Mouse (Mus musculus): Measurements from ENCODE around the gene Gm20481. TPM values are rescaled to one million over a fixed set of nuclear protein-coding genes. Genes with fewer than 3 reads are reported as not detected.

Gm20481 gene
- total and polyA plus RNA-seq, 2 experiments from 2014 or later = not detected

DNA sequence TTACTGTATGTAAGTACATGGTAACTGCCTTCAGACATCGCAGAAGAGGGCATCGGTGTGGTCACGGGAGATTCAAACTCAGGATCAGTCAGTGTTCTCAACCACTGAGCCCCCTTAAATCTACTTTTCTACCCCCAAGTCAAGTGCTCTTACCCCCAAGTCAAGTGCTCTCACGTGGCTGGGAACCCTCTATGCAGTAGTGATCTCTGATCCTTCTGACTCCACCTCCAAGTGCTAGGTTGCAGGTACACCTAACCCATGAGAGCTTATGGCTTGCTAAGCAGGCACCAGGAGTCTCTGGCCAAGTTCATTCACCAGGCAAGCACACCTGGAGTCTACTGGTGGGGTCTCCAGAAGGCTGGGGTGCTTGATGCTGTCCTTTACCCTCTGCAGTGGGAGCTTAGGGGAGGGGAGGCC is 20.2 kb upstream of the Gm20481 start:
- H3K4me3 ChIP-seq (ENCODE audit: low read depth, low read length) = no peak overlapping the region
- 44% methylated on average over 4 of the region's 4 CpGs for WGBS
- DNase-seq (ENCODE audit: low spot score) = no peak
- no peak for TF ChIP-seq CTCF (IDR thresholded peaks at IDR 0.05)
- no peak for ATAC-seq (ENCODE audit: low FRiP score)
- no peak overlapping the region for H3K4me2 ChIP-seq (ENCODE audit: low read depth, low read length, poor library complexity, severe bottlenecking)
- no peak overlapping the region for H3K27ac ChIP-seq (ENCODE audit: low read depth, low read length)
- no peak overlapping the region for H3K9ac ChIP-seq (replicated peaks; ENCODE audit: low read length, poor library complexity, severe bottlenecking)
- H3K9me3 ChIP-seq (ENCODE audit: low read length) = no peaks in the 10 kb centered on the region
- peaks cover 7% of the 10 kb centered on the region; the same call in 1 of the 2 replicates for H3K36me3 ChIP-seq (ENCODE audit: insufficient read depth, low read length)
- no peaks in the 10 kb centered on the region for H3K27me3 ChIP-seq (ENCODE audit: insufficient read depth, low read length)
- H3K4me1 ChIP-seq (ENCODE audit: insufficient read depth, low read length) = 0 out of 2 replicates have a peak, but pooled peaks cover 5% of the 10 kb centered on the region

DNA sequence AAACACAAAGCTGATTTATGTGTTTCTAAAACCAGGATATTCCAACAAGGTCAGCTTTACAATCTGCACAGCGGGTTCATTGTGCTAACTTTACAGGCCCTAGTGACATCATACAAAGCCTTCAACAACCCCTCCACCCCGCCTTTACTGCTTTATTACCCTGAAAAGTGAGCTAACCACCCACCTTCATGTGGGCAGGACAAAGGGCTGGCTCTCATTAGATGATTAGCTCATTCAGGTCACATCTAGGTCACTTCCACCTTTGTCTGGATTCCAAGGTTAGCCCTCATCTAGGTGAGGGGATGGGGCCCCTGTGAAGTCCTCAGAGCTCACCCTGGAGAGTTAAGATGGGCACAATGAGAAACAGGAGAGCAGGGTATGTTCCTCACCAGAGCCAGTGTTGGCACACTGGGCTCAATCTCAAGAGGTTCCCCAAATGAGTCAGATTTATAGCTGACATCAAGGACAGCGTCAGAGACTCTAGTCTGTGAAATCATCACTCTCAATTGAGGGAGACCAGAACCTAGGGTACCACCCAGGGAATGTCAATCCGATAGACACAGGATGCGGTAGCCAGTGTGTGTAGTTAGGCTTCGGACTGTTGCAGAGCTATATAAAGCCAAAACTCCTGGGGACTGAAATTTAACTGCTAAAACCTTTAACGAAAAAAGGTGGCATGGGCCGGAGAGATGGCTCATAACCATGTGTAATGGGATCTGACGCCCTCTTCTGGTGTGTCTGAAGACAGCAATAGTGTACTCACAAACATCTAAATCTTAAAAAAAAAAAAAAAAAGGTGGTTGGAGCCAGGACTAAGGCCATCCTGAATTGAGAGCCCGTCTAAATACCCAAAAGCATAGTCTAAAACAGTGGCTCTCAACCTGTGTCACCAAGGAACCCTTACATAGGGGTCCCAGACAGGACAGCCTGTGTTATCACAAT is 18.9 kb upstream of the Gm20481 start:
- Histone ChIP-seq H3K36me3 (ENCODE audit: insufficient read depth, low read length) (peaks cover 7% of the 10 kb centered on the region; the same call in 1 of the 2 replicates), H3K9ac (replicated peaks; ENCODE audit: low read length, poor library complexity, severe bottlenecking) (peak overlapping the region; percentile 97), H3K4me2 (ENCODE audit: low read depth, low read length, poor library complexity, severe bottlenecking) (peak overlapping the region; percentile 77), H3K4me3 (ENCODE audit: low read depth, low read length) (peak overlapping the region; percentile 88), H3K9me3 (ENCODE audit: low read length) (no peaks in the 10 kb centered on the region), H3K27me3 (ENCODE audit: insufficient read depth, low read length) (peaks cover 6% of the 10 kb centered on the region; the same call in 1 of the 2 replicates), H3K4me1 (ENCODE audit: insufficient read depth, low read length) (0 out of 2 replicates have a peak, but pooled peaks cover 5% of the 10 kb centered on the region), H3K27ac (ENCODE audit: low read depth, low read length) (peak overlapping the region; percentile 93)
- TF ChIP-seq CTCF (IDR thresholded peaks at IDR 0.05) = peak; percentile 47
- WGBS = 35% methylated on average over 10 of the region's 10 CpGs
- no peak for DNase-seq (ENCODE audit: low spot score)
- ATAC-seq (ENCODE audit: low FRiP score) = no peak

DNA sequence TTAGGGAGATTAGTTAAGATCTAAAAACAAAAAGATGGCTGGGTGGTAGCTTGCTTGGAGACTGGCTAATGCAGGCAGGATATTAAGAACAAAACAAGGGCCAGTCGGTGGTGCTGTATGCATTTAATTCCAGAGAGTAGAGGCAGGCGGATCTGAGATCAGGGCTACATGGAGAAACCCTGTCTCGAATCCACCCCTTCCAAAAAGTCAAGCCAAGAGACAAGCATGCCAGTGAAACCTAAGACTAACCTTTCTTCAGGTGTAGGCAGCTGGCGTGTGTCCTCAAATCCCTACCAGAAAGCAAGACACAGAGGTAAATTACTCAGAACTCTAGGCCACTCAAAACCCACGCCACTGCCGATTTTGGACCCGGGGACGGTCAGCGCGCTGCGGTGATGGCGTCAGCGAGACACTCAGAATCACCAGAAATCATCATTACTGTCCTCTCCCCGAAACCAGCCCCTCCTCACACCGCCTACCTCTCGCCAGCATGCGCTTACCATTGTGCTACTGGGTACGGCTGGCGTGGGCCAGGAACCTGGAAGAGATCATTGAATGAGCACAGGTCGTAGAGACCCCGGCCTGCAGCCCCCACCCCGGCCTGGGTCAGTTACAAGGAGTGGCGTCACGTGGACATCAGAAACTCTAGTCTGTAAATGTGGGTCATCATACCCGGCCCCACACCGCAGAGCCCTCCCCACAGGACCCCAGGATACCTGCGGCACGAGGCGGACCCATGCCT is 17.9 kb upstream of the Gm20481 start:
- H3K4me3 ChIP-seq (ENCODE audit: low read depth, low read length) = peak overlapping the region; percentile 88
- 0 out of 2 replicates have a peak, but pooled peaks cover 5% of the 10 kb centered on the region for H3K4me1 ChIP-seq (ENCODE audit: insufficient read depth, low read length)
- H3K9me3 ChIP-seq (ENCODE audit: low read length) = no peaks in the 10 kb centered on the region
- TF ChIP-seq CTCF (IDR thresholded peaks at IDR 0.05) = no peak
- peaks cover 7% of the 10 kb centered on the region; the same call in 1 of the 2 replicates for H3K36me3 ChIP-seq (ENCODE audit: insufficient read depth, low read length)
- WGBS = under 1% methylated on average over 29 of the region's 29 CpGs
- H3K9ac ChIP-seq (replicated peaks; ENCODE audit: low read length, poor library complexity, severe bottlenecking) = peak overlapping the region; percentile 97
- peak; percentile 44 for DNase-seq (ENCODE audit: low spot score)
- H3K27ac ChIP-seq (ENCODE audit: low read depth, low read length) = peak overlapping the region; percentile 93
- peaks cover 6% of the 10 kb centered on the region; the same call in 1 of the 2 replicates for H3K27me3 ChIP-seq (ENCODE audit: insufficient read depth, low read length)
- ATAC-seq (ENCODE audit: low FRiP score) = peak; percentile 3; the same call in 1 of the 2 replicates
- H3K4me2 ChIP-seq (ENCODE audit: low read depth, low read length, poor library complexity, severe bottlenecking) = peak overlapping the region; percentile 77

DNA sequence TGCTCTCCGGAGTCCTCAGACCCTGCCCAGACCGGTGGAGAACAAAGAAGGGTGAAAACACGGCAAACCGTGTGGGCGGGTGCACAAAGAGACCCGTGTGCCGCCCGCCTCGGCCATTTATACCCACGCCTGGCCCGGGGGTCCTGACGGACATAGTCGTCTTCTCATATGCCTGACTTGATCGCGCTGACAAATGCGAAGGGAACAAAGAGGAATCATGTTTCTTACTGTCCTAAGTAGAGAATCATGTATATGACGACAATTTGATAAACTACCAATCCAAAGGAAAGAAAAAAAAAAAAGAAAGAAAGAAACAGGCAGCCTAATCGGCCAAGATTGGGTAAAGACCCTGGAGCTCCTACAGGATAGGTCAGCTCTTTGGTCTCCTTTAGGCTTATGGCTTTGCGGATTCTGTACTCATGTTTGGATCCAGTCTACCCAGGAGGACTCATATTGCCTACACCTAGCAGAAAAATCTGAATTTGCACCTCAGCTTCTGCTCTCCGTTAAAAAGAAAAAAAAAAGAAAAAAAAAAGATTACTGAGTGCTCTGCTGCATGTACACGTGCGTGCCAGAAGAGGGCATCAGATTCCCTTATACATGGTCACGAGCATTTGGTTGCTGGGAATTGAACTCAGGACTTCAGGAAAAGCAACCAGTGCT is 17.2 kb upstream of the Gm20481 start:
- under 1% methylated on average over 23 of the region's 23 CpGs for WGBS

DNA sequence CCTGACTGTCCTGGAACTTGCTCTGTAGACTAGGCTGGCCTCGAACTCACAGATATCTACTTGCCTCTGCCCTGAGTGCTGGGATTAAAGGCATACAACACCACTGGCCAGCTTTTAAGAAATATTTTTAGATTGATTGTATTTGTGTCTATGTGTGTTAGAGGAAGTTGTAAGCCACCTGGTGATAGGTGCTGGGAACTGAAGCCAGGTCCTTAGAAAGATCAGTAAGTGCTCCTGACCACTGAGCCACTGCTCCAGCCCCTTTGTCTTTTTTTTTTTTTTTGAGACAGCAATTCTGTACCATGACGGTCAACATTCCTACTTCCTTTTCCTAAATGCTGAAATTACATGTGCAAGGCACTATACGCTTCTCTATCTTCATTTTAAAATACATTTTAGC is 16.5 kb upstream of the Gm20481 start:
- 0 out of 2 replicates have a peak, but pooled peaks cover 5% of the 10 kb centered on the region for H3K4me1 ChIP-seq (ENCODE audit: insufficient read depth, low read length)
- no peak overlapping the region for H3K4me3 ChIP-seq (ENCODE audit: low read depth, low read length)
- no peak overlapping the region for H3K4me2 ChIP-seq (ENCODE audit: low read depth, low read length, poor library complexity, severe bottlenecking)
- no peaks in the 10 kb centered on the region for H3K9me3 ChIP-seq (ENCODE audit: low read length)
- H3K9ac ChIP-seq (replicated peaks; ENCODE audit: low read length, poor library complexity, severe bottlenecking) = no peak overlapping the region
- H3K27me3 ChIP-seq (ENCODE audit: insufficient read depth, low read length) = peaks cover 6% of the 10 kb centered on the region; the same call in 1 of the 2 replicates
- H3K27ac ChIP-seq (ENCODE audit: low read depth, low read length) = no peak overlapping the region
- peaks cover 7% of the 10 kb centered on the region; the same call in 1 of the 2 replicates for H3K36me3 ChIP-seq (ENCODE audit: insufficient read depth, low read length)
- TF ChIP-seq CTCF (IDR thresholded peaks at IDR 0.05) = no peak
- no peak for DNase-seq (ENCODE audit: low spot score)
- 86% methylated on average over 3 of the region's 3 CpGs for WGBS
- ATAC-seq (ENCODE audit: low FRiP score) = no peak

More for the DNA sequence above, 17.2 kb upstream of the Gm20481 start:
- TF ChIP-seq CTCF (IDR thresholded peaks at IDR 0.05) = peak; percentile 80
- ATAC-seq (ENCODE audit: low FRiP score) (peak; percentile 85), DNase-seq (ENCODE audit: low spot score) (peak; percentile 84)
- H3K27ac ChIP-seq (ENCODE audit: low read depth, low read length) = peak overlapping the region; percentile 93
- peak overlapping the region; percentile 97 for H3K9ac ChIP-seq (replicated peaks; ENCODE audit: low read length, poor library complexity, severe bottlenecking)
- no peaks in the 10 kb centered on the region for H3K9me3 ChIP-seq (ENCODE audit: low read length)
- peak overlapping the region; percentile 88 for H3K4me3 ChIP-seq (ENCODE audit: low read depth, low read length)
- peaks cover 7% of the 10 kb centered on the region; the same call in 1 of the 2 replicates for H3K36me3 ChIP-seq (ENCODE audit: insufficient read depth, low read length)
- peaks cover 6% of the 10 kb centered on the region; the same call in 1 of the 2 replicates for H3K27me3 ChIP-seq (ENCODE audit: insufficient read depth, low read length)
- H3K4me2 ChIP-seq (ENCODE audit: low read depth, low read length, poor library complexity, severe bottlenecking) = peak overlapping the region; percentile 77
- H3K4me1 ChIP-seq (ENCODE audit: insufficient read depth, low read length) = 0 out of 2 replicates have a peak, but pooled peaks cover 5% of the 10 kb centered on the region

All from midbrain, postnatal 0 days (tissue).